Mouse (Mus musculus) adipose tissue, adult 10 weeks (tissue): Measurements from ENCODE around the gene Kcna5. TPM values are rescaled to one million over a fixed set of nuclear protein-coding genes. Genes with fewer than 3 reads are reported as not detected.

Source experiments
- polyA plus RNA-seq: library from polyadenylated mRNA; stranded (reverse); fragments of 350-450 nt; fragmentation: Illumina TruSeq; extraction: RNeasy Lipid Tissue Mini Kit (QIAGEN cat#74804); gene quantifications from one replicate; pipeline ENCODE4 v1.2.3, GENCODE M21; 2014; ENCODE audit warnings: low read depth, low replicate concordance

Kcna5 gene
- polyA plus RNA-seq: 6.2 TPM

GRCm38 (mm10) chr6:126535208-126535910 is at the start of gene Kcna5:
Gene Kcna5 (minus strand): TSS chr6:126535412.

Other genes with a start within 250 kb of the Kcna5 start
- gene Kcna1, start 111.0 kb upstream of the Kcna5 start, polyA plus RNA-seq: 3.9 TPM
- 0.57 TPM for gene Kcna6, start 205.3 kb upstream of the Kcna5 start, polyA plus RNA-seq